In genomic region chr19:32653122-32653521, GRCm38 (mm10) we compare ENCODE assay signal across 20 mouse cellular contexts. TPM values are rescaled to one million over a fixed set of nuclear protein-coding genes. Genes with fewer than 3 reads are reported as not detected.
DNase-seq lines count a peak whose midpoint lies in the region; ATAC-seq lines count a peak whose summit lies in the region.
"Had no signal": no experiment of that assay in that cellular context is flagged by ENCODE, and none has a peak within 500 bp of the region (broad histone marks: within the 10 kb centered on the region; RNA-seq: fewer than 3 reads in every experiment).

No protein-coding gene starts in this region.

- intact Hi-C loops in left cerebral cortex, postnatal 14 days (cut with DNase I): no loop called here

- H3K36me3 ChIP-seq in kidney, embryonic 14.5 days (ENCODE audit: control insufficient read depth, insufficient read depth, low read length): no peaks in the 10 kb centered on the region
- H3K36me3 ChIP-seq: hindbrain, embryonic 15.5 days; neural tube, embryonic 15.5 days had no signal

- no peak overlapping the region for H3K4me3 ChIP-seq in kidney, embryonic 14.5 days (ENCODE audit: low read length)
- H3K4me3 ChIP-seq: erythroblast, embryonic 14.5 days; heart, embryonic 13.5 days; hindbrain, embryonic 15.5 days; myocyte; neural tube, embryonic 15.5 days had no signal

- no peaks in the 10 kb centered on the region for H3K4me1 ChIP-seq in kidney, embryonic 14.5 days (ENCODE audit: control insufficient read depth, insufficient read depth, low read length)

- no peak overlapping the region for H3K27ac ChIP-seq in kidney, embryonic 14.5 days (ENCODE audit: low read depth, low read length)
- H3K27ac ChIP-seq: heart, embryonic 13.5 days; hindbrain, embryonic 15.5 days; neural tube, embryonic 15.5 days had no signal

- WGBS in kidney, embryonic 14.5 days: 85% methylated on average over 5 of the region's 5 CpGs

- no peak for ATAC-seq in kidney, embryonic 14.5 days (ENCODE audit: low FRiP score, low TSS enrichment)
- 0 out of 2 replicates have a peak, but pooled peaks have one; percentile 22 for ATAC-seq in granulocyte monocyte progenitor cell, adult 5-6 weeks (replicated peaks; ENCODE audit: poor library complexity, severe bottlenecking)
- ATAC-seq: forebrain, embryonic 14.5 days; intestine, embryonic 16.5 days had no signal

- no peak overlapping the region for H3K4me2 ChIP-seq in kidney, embryonic 14.5 days (replicated peaks; ENCODE audit: low read depth, low read length)
- H3K4me2 ChIP-seq: heart, embryonic 13.5 days; hindbrain, embryonic 15.5 days; neural tube, embryonic 15.5 days had no signal

- H3K27me3 ChIP-seq in kidney, embryonic 14.5 days (ENCODE audit: control insufficient read depth, insufficient read depth, low read length): no peaks in the 10 kb centered on the region
- H3K27me3 ChIP-seq: heart, embryonic 13.5 days; hindbrain, embryonic 15.5 days; neural tube, embryonic 15.5 days had no signal

- no peak overlapping the region for H3K9ac ChIP-seq in kidney, embryonic 14.5 days (ENCODE audit: low read depth, low read length)
- H3K9ac ChIP-seq: heart, embryonic 13.5 days; hindbrain, embryonic 15.5 days; neural tube, embryonic 15.5 days had no signal

- peak; percentile 51 for DNase-seq in kidney, postnatal 10 days
- DNase-seq in lung, postnatal 10 days: peak; percentile 10
- no peak for DNase-seq in lung, postnatal 14 days
- DNase-seq in urinary bladder, adult 2 months (ENCODE audit: low spot score): no peak
- DNase-seq in left cerebral cortex, postnatal 14 days (ENCODE audit: low spot score in 2 of 2): no peak
- DNase-seq: adrenal gland, postnatal 25 days; cerebellum, adult 18-20 months; heart, postnatal 36 days; midbrain, embryonic 14.5 days; retina, postnatal 1 day; thymus, adult 18-20 months had no signal

- H3K9me3 ChIP-seq in kidney, embryonic 14.5 days (ENCODE audit: control insufficient read depth, low read length): no peaks in the 10 kb centered on the region
- H3K9me3 ChIP-seq: heart, embryonic 13.5 days; hindbrain, embryonic 15.5 days; neural tube, embryonic 15.5 days had no signal

RNA-seq across cellular contexts. Expression of gene Papss2, which starts 57.5 kb away (rescaled TPM):
- 10.9 and 19.1 TPM in 2 replicates for polyA plus RNA-seq in kidney, embryonic 14.5 days (2014; fragmentation: Nextera tagmentation; extraction: Ambion mirVana)
- total RNA-seq in granulocyte monocyte progenitor cell, adult 5-6 weeks (2014; fragmentation: Nextera tagmentation): 45.0 and 49.3 TPM in 2 replicates
- 28.9 and 29.5 TPM in 2 replicates for total RNA-seq in granulocyte monocyte progenitor cell, adult 5-6 weeks (2017)
- 5.7 and 6.4 TPM in 2 replicates for polyA plus RNA-seq in urinary bladder, adult 2 months (2012; rRNA removed)
- 1 to 10 TPM; 3.3 to 5.5 TPM for total RNA-seq in left cerebral cortex, postnatal 14 days (2021)

Comparison
In these comparisons a context has a peak if more than half of its experiments do, and no peak if none do; other contexts are left out.
1. DNase-seq: peak in kidney, postnatal 10 days (single experiment) and lung, postnatal 10 days (single experiment); none in lung, postnatal 14 days (single experiment), urinary bladder, adult 2 months (single experiment) and left cerebral cortex, postnatal 14 days (0 of 2).
2. RNA of gene Papss2, which starts 57.5 kb away (total RNA-seq): 28.9 to 49.3 TPM in granulocyte monocyte progenitor cell, adult 5-6 weeks; 3.3 to 5.5 TPM in left cerebral cortex, postnatal 14 days; every median in the first group is over 4 times any median in the second.